Comparison of ENCODE assay signal across 8 mouse cellular contexts in genomic region chr1:184998631-184999030, GRCm38 (mm10). TPM values are rescaled to one million over a fixed set of nuclear protein-coding genes. Genes with fewer than 3 reads are reported as not detected.
A peak's percentile ranks its signal among the peaks of the same experiment; 100 is the strongest.
DNase-seq lines count a peak whose midpoint lies in the region; ATAC-seq and TF ChIP-seq lines count a peak whose summit lies in the region.
"Had no signal": no experiment of that assay in that cellular context is flagged by ENCODE, and none has a peak within 500 bp of the region (broad histone marks: within the 10 kb centered on the region; RNA-seq: fewer than 3 reads in every experiment).

No protein-coding gene starts in this region.

- peaks cover 10% of the 10 kb centered on the region for H3K4me1 ChIP-seq in lung, embryonic 15.5 days
- H3K4me1 ChIP-seq in forebrain, embryonic 13.5 days = peaks cover 35% of the 10 kb centered on the region
- peaks cover 6% of the 10 kb centered on the region for H3K4me1 ChIP-seq in limb, embryonic 14.5 days (ENCODE audit: control insufficient read depth, insufficient read depth, low read length)
- peaks cover 11% of the 10 kb centered on the region; the same call in 1 of the 2 replicates for H3K4me1 ChIP-seq in stomach, embryonic 15.5 days

- H3K9ac ChIP-seq in lung, embryonic 15.5 days = peak overlapping the region; percentile 77
- peak overlapping the region; percentile 98 for H3K9ac ChIP-seq in forebrain, embryonic 13.5 days
- peak overlapping the region; percentile 93 for H3K9ac ChIP-seq in limb, embryonic 14.5 days (ENCODE audit: low read depth, low read length, severe bottlenecking)
- peak overlapping the region; percentile 71; the same call in 1 of the 2 replicates for H3K9ac ChIP-seq in stomach, embryonic 15.5 days

- H3K27me3 ChIP-seq in lung, embryonic 15.5 days = peaks cover 5% of the 10 kb centered on the region
- no peaks in the 10 kb centered on the region for H3K27me3 ChIP-seq in forebrain, embryonic 13.5 days
- no peaks in the 10 kb centered on the region for H3K27me3 ChIP-seq in limb, embryonic 14.5 days (ENCODE audit: control insufficient read depth, insufficient read depth, low read length)
- no peaks in the 10 kb centered on the region for H3K27me3 ChIP-seq in stomach, embryonic 15.5 days (replicated peaks)

- no peaks in the 10 kb centered on the region for H3K9me3 ChIP-seq in lung, embryonic 15.5 days
- H3K9me3 ChIP-seq in forebrain, embryonic 13.5 days (replicated peaks) = no peaks in the 10 kb centered on the region
- H3K9me3 ChIP-seq in limb, embryonic 14.5 days (ENCODE audit: control insufficient read depth, low read length) = no peaks in the 10 kb centered on the region
- H3K9me3 ChIP-seq in stomach, embryonic 15.5 days = no peaks in the 10 kb centered on the region

- H3K36me3 ChIP-seq in lung, embryonic 15.5 days = no peaks in the 10 kb centered on the region
- H3K36me3 ChIP-seq in forebrain, embryonic 13.5 days (ENCODE audit: poor library complexity, severe bottlenecking) = no peaks in the 10 kb centered on the region
- no peaks in the 10 kb centered on the region for H3K36me3 ChIP-seq in limb, embryonic 14.5 days (ENCODE audit: control insufficient read depth, insufficient read depth, low read length)
- no peaks in the 10 kb centered on the region for H3K36me3 ChIP-seq in stomach, embryonic 15.5 days

- WGBS in lung, embryonic 15.5 days = 20% methylated on average over 2 of the region's 2 CpGs
- 4% methylated on average over 2 of the region's 2 CpGs for WGBS in forebrain, embryonic 13.5 days
- 11% methylated on average over 2 of the region's 2 CpGs for WGBS in limb, embryonic 14.5 days
- 27% methylated on average over 2 of the region's 2 CpGs for WGBS in stomach, embryonic 15.5 days

- no peak for DNase-seq in lung, adult 18-20 months
- DNase-seq in limb, embryonic 14.5 days (ENCODE audit: low spot score) = no peak
- no peak for DNase-seq in gastrocnemius, postnatal 25 days
- no peak for DNase-seq in cerebellum, adult 11 months

- no peak; the same call in 1 of the 2 replicates for ATAC-seq in lung, embryonic 15.5 days (ENCODE audit: borderline replicate concordance, extremely low read depth, low FRiP score, low TSS enrichment)
- peak; percentile 11 for ATAC-seq in forebrain, embryonic 13.5 days
- peak; percentile 14; the same call in 1 of the 2 replicates for ATAC-seq in limb, embryonic 14.5 days (ENCODE audit: low FRiP score, low read depth)
- no peak for ATAC-seq in stomach, embryonic 15.5 days (ENCODE audit: insufficient read depth, low FRiP score, low read depth)

- TF ChIP-seq POLR2A in limb, embryonic 14.5 days (IDR thresholded peaks at IDR 0.05; ENCODE audit: borderline replicate concordance, extremely low read depth, insufficient read depth, insufficient read length) = no peak

- peak overlapping the region; percentile 81 for H3K4me2 ChIP-seq in lung, embryonic 15.5 days
- H3K4me2 ChIP-seq in forebrain, embryonic 13.5 days = peak overlapping the region; percentile 82
- peak overlapping the region; percentile 61 for H3K4me2 ChIP-seq in limb, embryonic 14.5 days (replicated peaks; ENCODE audit: low read depth, low read length, severe bottlenecking)
- peak overlapping the region; percentile 88 for H3K4me2 ChIP-seq in stomach, embryonic 15.5 days

- no peak overlapping the region for H3K27ac ChIP-seq in lung, embryonic 15.5 days
- H3K27ac ChIP-seq in forebrain, embryonic 13.5 days = peak overlapping the region; percentile 80; the same call in 1 of the 2 replicates
- no peak overlapping the region for H3K27ac ChIP-seq in limb, embryonic 14.5 days (replicated peaks; ENCODE audit: low read depth, low read length)
- H3K27ac ChIP-seq in stomach, embryonic 15.5 days = no peak overlapping the region

- peak overlapping the region; percentile 61 for H3K4me3 ChIP-seq in lung, embryonic 15.5 days
- peak overlapping the region; percentile 98 for H3K4me3 ChIP-seq in forebrain, embryonic 13.5 days
- peak overlapping the region; percentile 84 for H3K4me3 ChIP-seq in limb, embryonic 14.5 days (replicated peaks; ENCODE audit: low read length)
- H3K4me3 ChIP-seq in stomach, embryonic 15.5 days (replicated peaks) = peak overlapping the region; percentile 72

RNA-seq across cellular contexts. Expression of gene Mark1, which starts 0.7 kb away (rescaled TPM):
- polyA plus RNA-seq in lung, embryonic 15.5 days (2015; fragmentation: Nextera tagmentation; extraction: Ambion mirVana) = 2.2 and 2.7 TPM in 2 replicates
- polyA plus RNA-seq in forebrain, embryonic 13.5 days (2015; fragmentation: Nextera tagmentation; extraction: Ambion mirVana) = 10.1 and 10.8 TPM in 2 replicates
- polyA plus RNA-seq in limb, embryonic 14.5 days (2012; rRNA removed) = 16.8 and 17.5 TPM in 2 replicates
- polyA plus RNA-seq in limb, embryonic 14.5 days (2014; fragmentation: Nextera tagmentation; extraction: Ambion mirVana) = 3.6 and 4.7 TPM in 2 replicates
- polyA plus RNA-seq in stomach, embryonic 15.5 days (2015; fragmentation: Nextera tagmentation; extraction: Ambion mirVana) = 2.5 and 2.8 TPM in 2 replicates
- 1 to 10 TPM; 3.2 to 3.7 TPM for total RNA-seq in gastrocnemius, postnatal 25 days (2021)
- polyA plus RNA-seq: erythroblast, embryonic 14.5 days had no signal

Comparison
In these comparisons a context has a peak if more than half of its experiments do, and no peak if none do; other contexts are left out.
1. ATAC-seq: peak in forebrain, embryonic 13.5 days (single experiment) and limb, embryonic 14.5 days (single experiment); none in lung, embryonic 15.5 days (single experiment) and stomach, embryonic 15.5 days (single experiment).
2. Peak in every context shown above with its lines, with median percentiles within 50 percentile points of each other: H3K4me2 ChIP-seq, H3K4me3 ChIP-seq and H3K9ac ChIP-seq.